Mouse (Mus musculus) adrenal gland, postnatal 4 days (tissue): ENCODE data around the gene Rsrc2. TPM values are rescaled to one million over a fixed set of nuclear protein-coding genes. Genes with fewer than 3 reads are reported as not detected.

Experiments used
- DNase-seq, 2 experiments: peaks; one replicate each; pipeline ENCODE4 v3.0.0; 2021 to 2022; ENCODE audit warnings: low spot score in 2 of 2, mixed read lengths in 2 of 2
- total RNA-seq, 2 experiments: library from RNA; stranded (reverse); gene quantifications; 2 replicates each; pipeline ENCODE4 v1.2.3; 2021

The Rsrc2 gene
- total RNA-seq, 2 experiments from 2014 or later, result 98.7 to 101 TPM

DNA sequence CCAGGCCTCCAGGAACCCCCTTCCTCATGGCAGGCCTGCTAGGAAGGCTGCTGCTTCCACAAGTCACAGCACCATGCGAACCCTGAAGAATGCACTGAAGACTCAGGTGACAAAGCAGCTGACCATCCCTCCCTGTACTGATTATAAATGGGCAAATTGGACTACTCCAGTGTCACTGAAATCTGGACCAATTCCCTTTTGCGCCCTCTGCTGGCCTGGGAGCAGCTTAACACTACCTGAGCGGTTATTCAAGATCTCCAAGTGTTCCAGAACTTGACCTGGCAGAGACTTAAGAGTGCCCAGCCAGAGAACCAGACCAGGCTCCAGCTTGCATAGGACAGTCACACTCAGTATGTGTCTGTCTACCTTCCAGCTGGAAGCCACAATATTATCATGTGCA is 50.0 kb downstream of the Rsrc2 start:
- DNase-seq, result peak; percentile 32 to 66

DNA sequence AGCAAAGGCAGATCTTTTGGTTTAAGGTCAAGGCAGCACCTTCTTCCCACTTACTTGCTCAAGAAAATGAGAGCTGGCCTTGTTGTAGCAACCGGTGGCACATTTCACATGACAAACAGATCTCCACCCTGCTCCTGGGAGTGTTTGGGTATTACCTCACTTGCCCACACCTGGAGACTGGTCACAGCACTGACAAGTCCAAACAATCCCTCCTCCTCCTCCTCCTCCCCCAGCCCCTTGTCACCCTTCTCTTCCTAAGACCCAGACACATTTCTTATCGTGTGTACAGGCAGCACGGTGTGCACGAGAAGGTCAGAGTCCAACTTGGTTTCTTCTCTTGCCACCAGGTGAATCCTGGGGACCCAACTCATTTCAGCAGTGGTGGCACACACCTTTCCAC is 52.3 kb downstream of the Rsrc2 start:
- no peak for DNase-seq

DNA sequence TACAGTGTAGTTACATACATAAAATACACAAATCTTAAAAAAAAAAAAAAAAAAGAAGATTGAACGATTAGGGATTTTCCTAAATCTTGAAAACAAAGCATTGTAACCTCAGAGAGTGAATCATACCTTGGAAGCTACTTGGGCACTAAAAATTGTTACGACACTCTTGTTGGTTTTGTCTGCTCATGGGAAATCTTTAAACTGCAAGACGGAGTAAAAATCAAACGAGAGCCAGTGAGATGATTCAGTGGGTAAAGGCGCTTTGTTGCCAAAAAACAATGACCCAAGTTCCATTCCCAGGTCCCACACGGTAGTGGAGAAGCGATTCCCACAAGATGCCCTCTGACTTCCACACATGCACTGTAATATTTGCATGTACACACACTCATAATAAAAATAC is 53.0 kb downstream of the Rsrc2 start:
- no peak for DNase-seq

DNA sequence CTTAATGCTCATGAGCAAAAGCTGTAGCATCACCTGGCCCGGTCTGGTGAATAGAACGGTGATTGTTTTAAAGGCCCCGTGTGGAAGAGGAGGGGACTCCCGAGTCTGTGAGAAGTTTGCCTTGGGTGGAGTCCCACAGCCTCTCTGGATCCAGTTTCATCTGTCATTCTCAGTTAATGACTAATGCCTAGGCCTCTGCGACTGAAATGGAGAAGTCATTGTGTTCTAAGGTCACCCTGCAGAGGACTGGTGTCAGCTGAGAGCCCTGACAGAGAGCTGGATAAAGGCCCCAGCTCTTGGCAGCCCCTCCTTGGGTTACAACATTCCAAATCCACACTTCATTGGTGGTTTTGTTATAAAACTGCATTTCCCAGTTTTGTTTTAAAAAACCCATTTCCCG is 54.7 kb downstream of the Rsrc2 start:
- peak in 1 of 2 experiments; percentile 12 for DNase-seq

DNA sequence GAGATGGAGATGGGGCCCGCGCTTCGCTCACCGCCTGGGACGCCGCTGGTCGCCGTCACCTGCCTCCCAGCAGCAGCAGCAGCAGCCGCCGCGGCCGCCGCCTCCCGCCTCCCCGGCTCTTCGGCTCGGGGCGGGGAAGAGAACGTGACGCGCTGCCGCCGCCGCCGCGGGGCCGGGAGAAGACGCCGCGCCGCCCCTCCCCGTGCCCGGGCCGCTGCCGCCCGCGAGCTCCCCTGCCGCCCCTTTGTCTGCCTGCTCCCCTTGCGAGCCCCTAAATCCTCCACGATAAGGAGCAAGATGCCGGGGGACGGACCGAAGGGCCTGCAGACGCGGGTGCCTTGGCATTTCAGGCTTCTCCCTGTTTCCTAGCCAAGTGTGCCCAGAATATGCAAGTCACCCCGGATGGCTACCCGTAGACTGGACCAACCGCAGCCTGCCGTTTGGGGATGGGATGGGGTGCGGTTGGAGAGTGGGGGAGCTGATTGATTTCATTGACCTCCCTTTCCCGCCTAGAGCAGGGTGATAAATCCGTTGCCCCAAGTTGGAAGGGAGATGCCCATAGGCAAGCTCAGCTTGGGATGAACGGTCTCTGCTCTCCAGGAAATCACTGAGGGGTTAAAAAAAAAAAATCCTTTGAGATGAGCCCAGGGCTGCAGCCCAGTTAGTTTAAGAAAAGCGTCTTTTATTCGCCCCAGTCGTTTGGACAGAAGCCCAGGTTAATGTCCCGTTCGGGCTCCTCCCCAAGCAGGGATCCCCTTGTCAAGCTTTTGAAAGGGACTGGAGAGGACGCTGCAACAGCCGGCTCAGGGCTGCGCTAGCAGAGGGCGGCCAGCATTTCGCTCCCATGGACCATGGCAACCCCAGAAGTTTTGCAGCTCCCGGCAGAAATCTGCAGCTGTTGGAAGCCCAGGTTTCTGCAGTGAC is 64.7 kb downstream of the Rsrc2 start, which contains the start of gene Clip1:
Gene Clip1, minus strand, starts transcription at position 398 of the 924 bp plus-strand sequence.
- DNase-seq, result peak; percentile 37 to 41

DNA sequence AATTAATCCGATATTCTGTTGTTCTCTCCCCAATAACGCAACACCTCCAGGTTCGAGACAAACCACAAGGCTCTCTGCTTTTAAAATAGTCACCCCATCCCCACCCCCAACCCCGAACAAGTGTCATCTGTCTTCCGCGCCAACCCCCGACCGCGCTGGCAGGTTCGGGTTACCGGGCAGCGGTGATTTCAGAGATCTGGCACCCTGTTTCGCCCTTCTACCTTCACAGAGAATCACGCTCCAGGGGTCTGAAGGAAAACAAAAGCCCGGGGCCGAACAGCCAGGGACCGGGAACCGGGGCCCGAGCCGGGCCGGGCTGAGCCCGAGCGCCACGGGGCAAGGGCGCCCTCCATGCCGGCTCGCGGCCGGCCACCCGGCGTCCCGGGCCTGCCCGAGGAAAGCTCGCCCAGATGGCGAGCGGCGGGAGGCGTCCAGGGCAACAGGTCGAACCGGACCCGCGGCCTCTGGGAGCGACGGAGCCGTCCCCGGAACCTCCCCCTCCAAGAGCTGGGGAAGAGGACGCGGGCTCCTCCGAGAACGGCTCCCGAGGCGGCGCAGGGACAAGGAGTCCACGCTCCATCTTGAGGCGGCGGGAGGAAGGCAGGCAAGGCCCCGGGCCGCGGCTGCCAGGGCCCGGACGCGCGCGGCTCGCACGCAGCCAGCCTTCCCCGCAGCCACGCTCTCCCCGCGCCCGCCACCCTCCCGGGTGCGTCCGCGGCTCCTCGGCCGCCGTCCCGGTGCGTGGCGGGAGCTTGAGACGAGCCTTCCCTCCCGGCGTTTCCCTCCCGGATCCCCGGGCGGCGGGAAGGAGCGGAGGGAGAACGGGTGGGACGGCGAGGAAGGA is 65.6 kb downstream of the Rsrc2 start:
- peak; percentile 25 to 29 for DNase-seq

DNA sequence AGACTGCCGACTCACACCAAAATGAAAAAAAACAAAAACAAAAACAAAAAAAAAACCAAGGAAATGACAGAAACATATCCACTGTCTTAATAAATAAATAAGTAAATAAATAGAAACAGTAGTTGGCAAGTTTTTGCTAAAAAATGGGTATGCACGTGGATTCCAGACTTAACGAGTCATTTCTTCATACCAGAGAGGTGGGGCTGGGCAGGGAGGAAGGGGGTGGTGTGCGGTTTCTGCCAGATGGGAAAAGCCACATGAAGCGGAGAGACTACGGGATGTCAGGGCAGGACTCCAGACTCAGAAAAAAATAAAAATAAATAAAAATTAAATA is 66.2 kb downstream of the Rsrc2 start:
- DNase-seq, result no peak

DNA sequence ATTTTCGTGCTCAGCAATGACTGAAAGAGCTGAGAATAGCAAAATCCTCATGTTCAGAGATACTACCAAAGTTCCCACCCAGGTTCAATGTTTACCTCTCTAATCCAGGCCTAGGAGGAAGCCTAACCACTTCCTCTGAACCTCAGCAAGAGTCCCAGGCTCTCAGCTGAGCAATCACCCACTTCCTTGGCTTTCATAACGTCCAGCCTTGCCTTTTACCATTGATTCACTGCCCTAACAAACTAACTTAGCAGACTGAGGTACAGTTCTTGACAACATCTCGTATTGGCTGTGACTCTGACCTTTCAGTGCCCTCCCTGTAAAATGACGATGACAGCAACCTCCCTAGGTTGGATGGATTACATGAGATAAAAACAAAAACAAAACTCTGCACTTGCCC is 66.8 kb downstream of the Rsrc2 start:
- DNase-seq, result no peak

DNA sequence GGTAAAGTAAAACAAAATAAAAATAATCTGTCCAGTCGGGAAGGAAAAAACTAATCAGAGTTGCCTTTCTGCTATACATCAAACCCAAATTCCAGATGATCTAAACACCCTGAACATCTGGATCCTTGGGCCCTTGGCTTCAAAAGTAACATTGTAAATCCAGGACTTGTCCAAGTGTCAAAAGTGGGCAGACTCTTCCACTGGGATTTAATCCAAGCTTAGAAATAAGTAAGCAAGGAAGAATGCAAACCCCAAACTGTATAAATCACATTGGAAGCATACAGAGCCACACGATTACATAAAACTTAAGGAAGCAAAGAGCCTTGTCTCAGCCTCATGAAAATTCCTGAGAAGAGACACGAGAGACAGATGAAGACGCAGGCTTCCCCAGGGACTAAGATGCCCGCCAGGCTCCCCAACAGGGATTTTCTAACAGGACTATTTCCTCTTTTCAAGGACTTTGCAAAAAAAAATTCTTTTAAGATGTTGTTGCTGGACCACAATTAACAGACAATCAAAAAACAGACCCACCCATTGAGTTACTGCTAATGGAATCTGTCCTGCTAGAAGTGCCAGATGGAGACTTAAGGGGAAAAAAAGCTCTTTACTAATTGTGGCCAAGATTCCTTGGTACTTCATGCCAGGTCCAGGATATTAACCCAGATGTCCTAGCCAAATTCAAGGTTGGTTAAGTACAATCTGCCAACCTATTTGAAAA is 69.5 kb downstream of the Rsrc2 start:
- no peak for DNase-seq

DNA sequence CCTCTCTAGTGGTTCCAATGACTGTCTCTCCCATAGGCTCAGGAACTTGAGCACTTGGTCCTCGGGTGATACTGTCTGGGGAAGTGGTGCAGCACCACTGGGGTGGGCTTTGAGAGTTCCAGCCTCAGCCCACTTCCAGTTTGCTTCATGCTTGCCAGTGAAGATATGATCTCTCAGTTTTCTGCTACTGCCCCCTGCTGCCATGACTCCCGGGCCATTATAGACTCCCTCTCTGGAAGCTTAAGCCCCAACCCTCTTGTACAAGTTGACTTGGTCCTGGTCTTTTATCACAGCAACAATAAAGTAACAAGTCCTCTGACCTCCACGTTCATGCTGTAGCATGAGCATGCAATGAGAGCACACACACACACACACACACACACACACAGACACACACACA is 70.1 kb downstream of the Rsrc2 start:
- DNase-seq, result no peak

Other genes with a start within 250 kb of the Rsrc2 start
- under 1 TPM; 0.48 to 0.56 TPM for gene B3gnt4, start 239.0 kb downstream of the Rsrc2 start, total RNA-seq
- gene Diablo, start 225.2 kb downstream of the Rsrc2 start, total RNA-seq, result 10 to 100 TPM; 91.8 to 92.2 TPM
- gene Gm49027, start 223.9 kb downstream of the Rsrc2 start, total RNA-seq, result 10 to 100 TPM; 22.5 to 31.9 TPM
- 10 to 100 TPM; 53.5 to 55.4 TPM for gene Vps33a, start 176.4 kb downstream of the Rsrc2 start, total RNA-seq
- 10 to 100 TPM; 61.1 to 69.9 TPM for gene Clip1, start 64.8 kb downstream of the Rsrc2 start, total RNA-seq
- 10 to 100 TPM; 63.1 to 69.9 TPM for gene Zcchc8, start 28.3 kb downstream of the Rsrc2 start, total RNA-seq
- 10 to 100 TPM; 14.3 to 22.3 TPM for gene Kntc1, start 302 bp upstream of the Rsrc2 start, total RNA-seq
- gene Hcar2, start 116.1 kb upstream of the Rsrc2 start, total RNA-seq, result 1 to 10 TPM in 1 of 2 experiments, under 1 TPM in 1; 0.59 to 1.4 TPM
- 1 to 10 TPM; 7.2 to 9.6 TPM for gene Hcar1, start 130.6 kb upstream of the Rsrc2 start, total RNA-seq
- 10 to 100 TPM; 77.3 to 80.0 TPM for gene Denr, start 157.8 kb upstream of the Rsrc2 start, total RNA-seq
- gene Gm43518, start 178.0 kb upstream of the Rsrc2 start, total RNA-seq, result 1 to 10 TPM; 1.7 to 2.2 TPM
- 1 to 10 TPM; 5.4 to 8.0 TPM for gene Ccdc62, start 181.3 kb upstream of the Rsrc2 start, total RNA-seq
- gene Hip1r, start 224.2 kb upstream of the Rsrc2 start, total RNA-seq, result 10 to 100 TPM; 16.3 to 23.6 TPM